Comparison of ENCODE assay signal across 8 mouse cellular contexts in the genomic region with DNA sequence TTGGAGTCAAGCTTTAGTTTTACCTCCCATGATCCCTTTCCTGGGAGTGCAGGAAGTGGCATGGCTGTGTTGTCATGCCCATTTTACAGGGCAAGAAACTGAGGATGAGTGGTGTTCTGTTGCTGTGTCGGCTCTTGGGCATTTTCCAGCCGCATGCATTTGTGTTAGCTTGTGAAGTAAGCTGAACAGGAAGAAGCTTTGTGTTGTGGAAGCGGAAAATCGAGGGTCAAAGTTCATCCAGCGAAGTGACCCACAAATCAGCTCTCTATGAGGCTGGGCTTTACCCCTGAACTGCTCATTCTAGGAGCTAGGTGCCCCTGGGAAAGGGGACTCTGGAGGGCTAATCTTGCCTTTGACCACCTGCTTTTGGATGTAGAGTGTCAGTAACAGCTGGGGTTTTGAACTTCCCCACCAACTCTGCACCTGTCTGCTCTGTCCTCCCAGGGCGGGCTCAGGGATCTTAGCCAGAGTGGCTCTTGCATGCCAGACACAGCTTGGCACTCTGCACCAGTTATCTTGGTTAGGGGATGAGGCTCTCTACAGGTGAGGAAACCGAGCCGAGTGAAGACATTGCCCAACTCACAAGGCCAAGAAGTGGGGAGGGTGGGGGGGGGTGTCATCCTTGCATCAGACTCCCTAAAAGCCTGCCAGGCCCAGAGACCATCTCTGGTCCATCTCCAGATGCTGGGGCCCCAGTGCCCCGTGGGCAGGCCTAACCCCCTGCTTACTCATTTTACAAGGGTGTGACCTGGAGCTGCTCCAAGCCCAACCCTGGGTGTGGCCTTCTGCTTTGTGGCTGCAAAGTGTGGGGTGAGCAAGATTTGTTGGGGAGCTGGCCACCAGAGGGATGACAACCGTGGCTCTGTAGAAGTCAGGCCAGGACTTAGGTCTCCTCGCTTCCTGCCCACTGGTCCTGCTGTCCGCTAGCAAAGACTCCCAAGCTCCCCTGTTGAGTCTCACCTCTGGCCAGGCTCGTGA. TPM values are rescaled to one million over a fixed set of nuclear protein-coding genes. Genes with fewer than 3 reads are reported as not detected.
A peak's percentile ranks its signal among the peaks of the same experiment; 100 is the strongest.
DNase-seq lines count a peak whose midpoint lies in the region; ATAC-seq lines count a peak whose summit lies in the region.

No protein-coding gene starts in this region.

- no peak for DNase-seq in hindbrain, embryonic 10.5 days (ENCODE audit: low spot score)
- DNase-seq in c-Kit-positive CD71-positive TER-119-negative erythroid progenitor cells, embryonic 14.5 days (ENCODE audit: low read depth) = peak; percentile 82
- DNase-seq in intestine, embryonic 14.5 days (ENCODE audit: low spot score) = no peak
- peak; percentile 77 to 80 for DNase-seq in lung, postnatal 4 days
- peak; percentile 49 for DNase-seq in thymus, postnatal 0 days (ENCODE audit: low spot score)
- no peak for DNase-seq in kidney, adult 11 months

- H3K9me3 ChIP-seq in hindbrain, embryonic 10.5 days = no peaks in the 10 kb centered on the region
- H3K9me3 ChIP-seq in hindbrain, embryonic 16.5 days (ENCODE audit: control insufficient read depth, low read length) = no peaks in the 10 kb centered on the region
- H3K9me3 ChIP-seq in intestine, embryonic 14.5 days (ENCODE audit: control insufficient read depth, low read length) = no peaks in the 10 kb centered on the region

- H3K9ac ChIP-seq in hindbrain, embryonic 16.5 days (ENCODE audit: low read depth, low read length) = no peak overlapping the region
- H3K9ac ChIP-seq in intestine, embryonic 14.5 days (ENCODE audit: low read length) = no peak overlapping the region

- ATAC-seq in hindbrain, embryonic 16.5 days = no peak
- ATAC-seq in intestine, embryonic 14.5 days (replicated peaks; ENCODE audit: low FRiP score, low TSS enrichment, low read depth) = no peak
- no peak for ATAC-seq in activated CD4-positive, CD25-positive, alpha-beta regulatory T cell, adult 4 months

- H3K36me3 ChIP-seq in hindbrain, embryonic 10.5 days = peaks cover 27% of the 10 kb centered on the region; the same call in 1 of the 2 replicates
- no peaks in the 10 kb centered on the region for H3K36me3 ChIP-seq in hindbrain, embryonic 16.5 days (ENCODE audit: control insufficient read depth, insufficient read depth, low read length)
- H3K36me3 ChIP-seq in intestine, embryonic 14.5 days (ENCODE audit: control insufficient read depth, insufficient read depth, low read length) = no peaks in the 10 kb centered on the region

- 0 out of 2 replicates have a peak, but pooled peaks cover 5% of the 10 kb centered on the region for H3K27me3 ChIP-seq in hindbrain, embryonic 10.5 days (ENCODE audit: insufficient read depth, poor library complexity, severe bottlenecking)
- H3K27me3 ChIP-seq in hindbrain, embryonic 16.5 days (replicated peaks; ENCODE audit: control insufficient read depth, insufficient read depth, low read length) = no peaks in the 10 kb centered on the region
- H3K27me3 ChIP-seq in intestine, embryonic 14.5 days (replicated peaks; ENCODE audit: control insufficient read depth, insufficient read depth, low read length) = no peaks in the 10 kb centered on the region

- no peak overlapping the region; the same call in 1 of the 2 replicates for H3K4me2 ChIP-seq in hindbrain, embryonic 16.5 days (ENCODE audit: low read length)
- peak overlapping the region; percentile 100 for H3K4me2 ChIP-seq in intestine, embryonic 14.5 days (ENCODE audit: low read length)

- 61% methylated on average over 13 of the region's 13 CpGs for WGBS in hindbrain, embryonic 10.5 days
- WGBS in hindbrain, embryonic 16.5 days = 57% methylated on average over 13 of the region's 13 CpGs
- 72% methylated on average over 13 of the region's 13 CpGs for WGBS in intestine, embryonic 14.5 days

- H3K4me1 ChIP-seq in hindbrain, embryonic 10.5 days (replicated peaks) = peaks cover 69% of the 10 kb centered on the region
- H3K4me1 ChIP-seq in hindbrain, embryonic 16.5 days (ENCODE audit: control insufficient read depth, insufficient read depth, low read depth, low read length) = peaks cover 20% of the 10 kb centered on the region
- H3K4me1 ChIP-seq in intestine, embryonic 14.5 days (replicated peaks; ENCODE audit: control insufficient read depth, insufficient read depth, low read length) = peaks cover 41% of the 10 kb centered on the region

- H3K4me3 ChIP-seq in hindbrain, embryonic 10.5 days = peak overlapping the region; percentile 91
- H3K4me3 ChIP-seq in hindbrain, embryonic 16.5 days (ENCODE audit: low read length) = no peak overlapping the region
- no peak overlapping the region for H3K4me3 ChIP-seq in intestine, embryonic 14.5 days (ENCODE audit: low read depth, low read length)

- H3K27ac ChIP-seq in hindbrain, embryonic 10.5 days = peak overlapping the region; percentile 50; the same call in 1 of the 2 replicates
- no peak overlapping the region for H3K27ac ChIP-seq in hindbrain, embryonic 16.5 days (ENCODE audit: low read depth, low read length)
- H3K27ac ChIP-seq in intestine, embryonic 14.5 days (ENCODE audit: low read depth) = no peak overlapping the region

RNA-seq across cellular contexts. Expression of gene E2f2, which starts 2.3 kb away (rescaled TPM):
- polyA plus RNA-seq in hindbrain, embryonic 10.5 days (2016; fragmentation: Nextera tagmentation; extraction: Ambion mirVana) = 9.0 and 9.4 TPM in 2 replicates
- polyA plus RNA-seq in hindbrain, embryonic 16.5 days (2015; fragmentation: Nextera tagmentation; extraction: Ambion mirVana) = 3.4 TPM in 2 replicates
- polyA plus RNA-seq in intestine, embryonic 14.5 days (2014; fragmentation: Nextera tagmentation; extraction: Ambion mirVana) = 4.1 and 5.0 TPM in 2 replicates
- 58.9 and 64.1 TPM in 2 replicates for polyA plus RNA-seq in thymus, postnatal 0 days (2015; fragmentation: Nextera tagmentation; extraction: Ambion mirVana)
- polyA plus RNA-seq in activated CD4-positive, CD25-positive, alpha-beta regulatory T cell, adult 4 months (2017; shearing (Covaris generic)) = 10 to 100 TPM; 22.0 to 34.6 TPM

RNA-seq across cellular contexts. Expression of gene Id3, which starts 31.2 kb away (rescaled TPM):
- 576 and 684 TPM in 2 replicates for polyA plus RNA-seq in hindbrain, embryonic 10.5 days (2016; fragmentation: Nextera tagmentation; extraction: Ambion mirVana)
- polyA plus RNA-seq in hindbrain, embryonic 16.5 days (2015; fragmentation: Nextera tagmentation; extraction: Ambion mirVana) = 214 and 226 TPM in 2 replicates
- polyA plus RNA-seq in intestine, embryonic 14.5 days (2014; fragmentation: Nextera tagmentation; extraction: Ambion mirVana) = 325 and 351 TPM in 2 replicates
- 262 and 327 TPM in 2 replicates for polyA plus RNA-seq in thymus, postnatal 0 days (2015; fragmentation: Nextera tagmentation; extraction: Ambion mirVana)
- 100 to 1,000 TPM; 281 to 355 TPM for polyA plus RNA-seq in activated CD4-positive, CD25-positive, alpha-beta regulatory T cell, adult 4 months (2017; shearing (Covaris generic))

RNA-seq across cellular contexts. Expression of gene Asap3, which starts 31.7 kb away (rescaled TPM):
- 5.2 and 6.5 TPM in 2 replicates for polyA plus RNA-seq in hindbrain, embryonic 10.5 days (2016; fragmentation: Nextera tagmentation; extraction: Ambion mirVana)
- polyA plus RNA-seq in hindbrain, embryonic 16.5 days (2015; fragmentation: Nextera tagmentation; extraction: Ambion mirVana) = 6.2 and 7.9 TPM in 2 replicates
- 4.6 and 4.9 TPM in 2 replicates for polyA plus RNA-seq in intestine, embryonic 14.5 days (2014; fragmentation: Nextera tagmentation; extraction: Ambion mirVana)
- polyA plus RNA-seq in thymus, postnatal 0 days (2015; fragmentation: Nextera tagmentation; extraction: Ambion mirVana) = 1.3 and 2.1 TPM in 2 replicates
- under 1 TPM in 1 of 2 experiments, not detected in 1; 0.25 TPM for polyA plus RNA-seq in activated CD4-positive, CD25-positive, alpha-beta regulatory T cell, adult 4 months (2017; shearing (Covaris generic))

Comparison
In these comparisons a context has a peak if more than half of its experiments do, and no peak if none do; other contexts are left out.
1. DNase-seq: peak in c-Kit-positive CD71-positive TER-119-negative erythroid progenitor cells, embryonic 14.5 days (single experiment), lung, postnatal 4 days (2 of 2) and thymus, postnatal 0 days (single experiment); none in hindbrain, embryonic 10.5 days (single experiment), intestine, embryonic 14.5 days (single experiment) and kidney, adult 11 months (single experiment).